Mouse (Mus musculus): Measurements from ENCODE around the gene Klf14. TPM values are rescaled to one million over a fixed set of nuclear protein-coding genes. Genes with fewer than 3 reads are reported as not detected.

Klf14 gene
- total RNA-seq (2021) = 10 to 100 TPM; 13.4 TPM
- long read RNA-seq, experiment 1, transcript Klf14-201 (1 exons, 3,056 nt) = major isoform, 24 of 24 reads
- long read RNA-seq, experiment 1, partial matches to known transcripts = 0 of 24 reads
- long read RNA-seq, experiment 1, other reads (novel, unspliced or antisense) = 0 of 24 reads
- long read RNA-seq, experiment 2, transcript Klf14-201 (1 exons, 3,056 nt) = major isoform, 21 of 22 reads
- long read RNA-seq, experiment 2, partial matches to known transcripts = 0 of 22 reads
- long read RNA-seq, experiment 2, other reads (novel, unspliced or antisense) = 1 of 22 reads

- peak; percentile 62 to 78 for DNase-seq (ENCODE audit: low spot score in 2 of 2)
These were observed at the start of gene Klf14 for GRCm38 (mm10) chr6:30958736-30959540. Gene Klf14, minus strand, starts transcription at chr6:30959078.

DNA sequence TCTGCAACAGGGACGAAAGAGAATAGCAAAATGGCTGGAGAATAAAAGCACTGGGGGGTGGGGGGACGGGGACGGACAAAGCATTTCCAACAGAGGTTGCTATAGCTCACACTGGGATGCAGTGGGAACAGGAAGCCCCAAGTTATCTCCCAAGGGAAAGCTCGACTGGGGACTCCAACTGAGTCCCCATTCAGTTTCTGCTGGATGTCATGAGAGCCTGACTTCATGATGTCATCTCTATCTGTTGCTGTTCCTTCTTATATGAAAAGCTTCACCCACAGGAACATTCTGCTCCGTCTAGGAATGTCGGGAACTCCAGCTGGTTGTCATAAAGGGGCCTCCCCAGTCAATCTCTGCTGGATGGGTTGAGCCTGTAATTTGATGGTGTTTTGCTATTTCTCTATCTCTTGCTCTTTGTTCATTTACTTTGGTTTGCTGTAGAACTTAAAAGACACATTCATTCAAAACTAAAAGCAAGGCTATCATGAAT, 47.3 kb upstream of the Klf14 start:
- DNase-seq (ENCODE audit: low spot score in 2 of 2) = no peak

- DNase-seq (ENCODE audit: low spot score in 2 of 2) = no peak
These were observed 27.5 kb upstream of the Klf14 start for GRCm38 (mm10) chr6:30986393-30986792.

GRCm38 (mm10) chr6:30983021-30983420, 24.1 kb upstream of the Klf14 start:
- DNase-seq (ENCODE audit: low spot score in 2 of 2) = no peak

DNA sequence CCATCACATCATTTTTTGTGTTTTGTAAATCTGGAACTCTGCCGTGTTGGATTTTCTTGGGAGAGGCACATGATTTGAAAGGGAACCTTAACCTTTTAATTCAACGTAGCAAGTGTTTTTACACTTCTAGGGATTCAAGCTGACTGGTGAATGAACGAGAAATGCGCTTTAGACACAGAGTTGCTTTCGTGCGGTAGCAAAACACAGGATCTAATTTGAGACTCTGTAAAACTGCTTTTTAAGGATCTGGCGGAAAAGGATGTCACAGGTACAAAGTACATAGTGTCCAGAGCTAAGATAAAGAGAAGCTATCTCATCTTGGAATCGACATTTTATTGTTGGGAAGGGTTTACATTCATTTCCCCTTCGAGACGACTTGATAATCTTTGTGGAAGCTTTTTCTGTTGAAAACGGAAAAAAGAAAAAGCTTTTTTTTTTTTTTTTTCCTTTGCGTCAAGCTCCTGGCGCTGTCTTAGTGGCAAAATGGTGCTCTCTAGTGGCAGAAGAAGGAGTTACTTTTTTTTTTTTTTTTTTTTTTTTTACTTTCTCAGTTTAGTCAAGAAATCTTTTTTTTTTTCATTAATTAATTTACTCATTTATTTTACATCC, 23.6 kb upstream of the Klf14 start:
- DNase-seq (ENCODE audit: low spot score in 2 of 2) = no peak

DNA sequence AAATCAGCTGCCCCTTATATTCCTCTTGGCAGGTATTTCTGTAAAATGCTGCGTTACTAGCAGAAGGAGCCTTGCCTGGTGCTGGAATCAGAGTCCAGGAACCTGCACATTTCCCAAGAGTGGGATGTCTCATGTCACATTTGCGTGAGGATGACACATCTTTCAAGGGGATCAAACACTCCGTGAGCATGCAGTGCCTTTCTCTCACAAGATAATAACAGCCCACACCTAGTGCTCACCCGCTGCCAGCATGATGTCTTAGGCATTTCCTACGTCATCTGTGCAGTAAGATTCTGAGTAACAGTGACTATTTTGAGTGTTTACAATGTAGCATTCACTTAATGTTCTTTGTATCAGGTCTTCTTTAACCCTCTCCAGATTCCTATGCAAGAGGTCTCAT, 22.5 kb upstream of the Klf14 start:
- DNase-seq (ENCODE audit: low spot score in 2 of 2) = no peak

DNA sequence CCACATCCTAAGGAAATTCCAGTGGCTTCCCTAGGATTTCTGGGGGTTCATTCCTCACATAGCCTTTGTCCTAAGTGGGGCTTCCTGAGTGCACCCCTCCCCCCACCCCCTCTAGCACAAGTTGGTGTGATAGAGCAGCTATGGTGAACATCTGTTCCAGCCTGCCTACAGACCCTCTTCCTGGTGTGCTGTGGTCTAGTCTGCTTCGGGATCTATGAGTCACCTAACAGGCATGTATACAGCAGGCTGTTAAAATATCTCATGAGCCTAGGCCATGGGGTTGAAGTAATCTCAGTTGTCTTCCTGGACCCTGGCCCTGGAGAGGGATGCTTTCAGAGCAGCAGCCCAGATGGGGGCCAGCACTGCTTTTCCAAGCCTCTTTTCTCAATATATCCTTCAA, 19.7 kb upstream of the Klf14 start:
- DNase-seq (ENCODE audit: low spot score in 2 of 2) = no peak

GRCm38 (mm10) chr6:30972121-30972520, 13.2 kb upstream of the Klf14 start:
- DNase-seq (ENCODE audit: low spot score in 2 of 2) = no peak

GRCm38 (mm10) chr6:30957784-30958735, 818 bp downstream of the Klf14 start:
- DNase-seq (ENCODE audit: low spot score in 2 of 2) = no peak

DNA sequence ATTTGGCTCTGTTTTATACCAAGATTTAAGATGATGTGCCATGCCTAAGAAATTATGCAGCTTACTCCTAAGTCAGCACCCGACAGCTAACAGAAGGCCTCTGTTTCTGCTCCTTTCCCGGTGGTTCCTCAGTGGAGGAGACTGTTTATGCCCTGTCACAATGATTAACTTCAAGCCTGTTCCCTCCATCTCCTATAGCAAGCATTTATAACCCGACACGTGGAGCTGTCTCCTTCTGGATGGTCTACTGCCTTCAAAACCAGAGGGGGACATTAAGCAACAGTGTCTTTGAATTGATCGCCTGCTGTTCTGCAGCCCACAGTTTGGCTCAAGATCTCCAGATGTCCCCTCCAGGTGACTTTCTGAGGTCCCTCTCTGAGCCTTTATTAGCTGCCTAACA, 19.6 kb downstream of the Klf14 start:
- DNase-seq (ENCODE audit: low spot score in 2 of 2) = no peak

GRCm38 (mm10) chr6:30922821-30923220, 36.1 kb downstream of the Klf14 start:
- no peak for DNase-seq (ENCODE audit: low spot score in 2 of 2)

DNA sequence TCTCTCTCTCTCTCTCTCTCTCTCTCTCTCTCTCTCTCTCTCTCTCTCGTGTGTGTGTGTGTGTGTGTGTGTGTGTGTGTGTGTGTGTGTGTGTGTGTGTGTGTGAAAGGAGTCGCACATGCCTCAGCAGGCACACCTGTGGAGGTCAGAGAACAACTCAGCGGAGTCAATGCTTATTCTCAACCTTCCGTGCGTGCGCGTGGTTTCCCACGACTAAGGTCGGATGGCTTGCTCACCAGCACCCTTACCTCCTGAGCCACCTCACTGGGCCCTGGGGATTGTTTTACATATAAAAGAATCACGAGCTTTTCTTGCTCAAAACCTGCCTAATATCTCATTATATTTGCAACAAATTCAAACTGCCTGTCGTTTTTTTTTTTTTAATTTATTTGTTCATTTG, 37.1 kb downstream of the Klf14 start:
- no peak for DNase-seq (ENCODE audit: low spot score in 2 of 2)

GRCm38 (mm10) chr6:30920834-30921675, 37.8 kb downstream of the Klf14 start:
- peak in 1 of 2 experiments; percentile 41 for DNase-seq (ENCODE audit: low spot score in 2 of 2)

GRCm38 (mm10) chr6:30915473-30915872, 43.4 kb downstream of the Klf14 start, which contains the start of gene Tsga13:
Gene Tsga13, minus strand, starts transcription at chr6:30915573.
- no peak for DNase-seq (ENCODE audit: low spot score in 2 of 2)

DNA sequence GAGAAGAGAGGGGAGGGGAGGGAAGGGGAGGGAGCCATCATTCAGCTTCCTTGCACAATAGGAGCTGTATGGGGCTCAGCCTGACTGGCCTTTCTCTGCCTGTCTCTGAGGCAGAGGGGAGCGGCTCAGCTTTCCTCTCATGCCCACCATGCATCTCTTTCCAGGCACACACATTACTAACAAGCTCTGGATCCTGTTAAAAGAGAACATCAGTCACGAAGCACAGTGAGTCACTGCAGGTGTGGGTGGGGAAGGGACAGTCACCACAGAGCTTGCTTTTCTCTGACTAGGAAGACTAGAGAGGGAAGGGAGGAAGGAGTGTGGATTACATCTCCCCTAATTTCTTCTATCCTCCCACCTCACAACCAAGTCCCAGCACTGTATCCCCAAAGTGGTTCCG, 50.9 kb downstream of the Klf14 start:
- no peak for DNase-seq (ENCODE audit: low spot score in 2 of 2)

Other genes starting within 250 kb of the Klf14 start
- gene Mest, start 235.5 kb downstream of the Klf14 start, total RNA-seq (2021) = 1,000 to 10,000 TPM in 1 of 2 experiments, 100 to 1,000 TPM in 1; 835 to 1,053 TPM
- gene Copg2, start 62.3 kb downstream of the Klf14 start, total RNA-seq (2021) = 10 to 100 TPM; 43.7 to 44.4 TPM
- under 1 TPM; 0.52 to 0.96 TPM for gene Tsga13, start 43.5 kb downstream of the Klf14 start, total RNA-seq (2021)